ENCODE assay signal across 8 mouse cellular contexts in genomic region chr16:57362679-57363401, GRCm38 (mm10). TPM values are rescaled to one million over a fixed set of nuclear protein-coding genes. Genes with fewer than 3 reads are reported as not detected.
A peak's percentile ranks its signal among the peaks of the same experiment; 100 is the strongest.
DNase-seq lines count a peak whose midpoint lies in the region; ATAC-seq and TF ChIP-seq lines count a peak whose summit lies in the region.

No protein-coding gene starts in this region.

- peaks cover 5% of the 10 kb centered on the region; the same call in 1 of the 2 replicates for H3K4me1 ChIP-seq in hindbrain, embryonic 13.5 days (replicated peaks)
- H3K4me1 ChIP-seq in lung, postnatal 0 days (ENCODE audit: insufficient read depth, low read depth, low read length) = no peaks in the 10 kb centered on the region; the same call in 1 of the 2 replicates

- no peaks in the 10 kb centered on the region for H3K9me3 ChIP-seq in hindbrain, embryonic 13.5 days
- H3K9me3 ChIP-seq in lung, postnatal 0 days (ENCODE audit: low read length) = no peaks in the 10 kb centered on the region

- no peak for TF ChIP-seq EP300 in lung, postnatal 0 days (IDR thresholded peaks at IDR 0.05)

- DNase-seq in adrenal gland, adult 18-20 months (ENCODE audit: low spot score in 2 of 2) = peak; percentile 56 to 59
- peak; percentile 53 to 70 for DNase-seq in cerebellum, postnatal 25 days
- DNase-seq in gastrocnemius, adult 8-10 months (ENCODE audit: low spot score in 2 of 2) = peak; percentile 35 to 62
- peak; percentile 26 to 38 for DNase-seq in layer of hippocampus, postnatal 25 days (ENCODE audit: extremely low spot score in 1 of 2, low spot score in 1 of 2)
- DNase-seq in lung, postnatal 0 days (ENCODE audit: low spot score) = peak; percentile 68
- DNase-seq in retina, postnatal 1 day = peak; percentile 57
- no peak for DNase-seq in thymus, postnatal 0 days (ENCODE audit: low spot score)

- H3K27ac ChIP-seq in hindbrain, embryonic 13.5 days = no peak overlapping the region
- H3K27ac ChIP-seq in lung, postnatal 0 days (ENCODE audit: low read length) = no peak overlapping the region

- peak; percentile 75 for TF ChIP-seq CTCF in lung, postnatal 0 days (IDR thresholded peaks at IDR 0.05)

- peak; percentile 88 for ATAC-seq in hindbrain, embryonic 13.5 days (ENCODE audit: low FRiP score)
- peak; percentile 89 for ATAC-seq in lung, postnatal 0 days

- peak overlapping the region; percentile 35; the same call in 1 of the 2 replicates for H3K9ac ChIP-seq in hindbrain, embryonic 13.5 days
- no peak overlapping the region for H3K9ac ChIP-seq in lung, postnatal 0 days (replicated peaks; ENCODE audit: low read depth)

- 40% methylated on average over 18 of the region's 18 CpGs for WGBS in hindbrain, embryonic 13.5 days
- WGBS in lung, postnatal 0 days = 29% methylated on average over 18 of the region's 18 CpGs

- no peak overlapping the region for H3K4me3 ChIP-seq in hindbrain, embryonic 13.5 days
- H3K4me3 ChIP-seq in lung, postnatal 0 days (ENCODE audit: low read depth, low read length) = no peak overlapping the region

- no peaks in the 10 kb centered on the region for H3K27me3 ChIP-seq in hindbrain, embryonic 13.5 days
- no peaks in the 10 kb centered on the region for H3K27me3 ChIP-seq in lung, postnatal 0 days (replicated peaks; ENCODE audit: insufficient read depth, low read length)

- peak overlapping the region; percentile 33 for H3K4me2 ChIP-seq in hindbrain, embryonic 13.5 days
- peak overlapping the region; percentile 32; the same call in 1 of the 2 replicates for H3K4me2 ChIP-seq in lung, postnatal 0 days (replicated peaks; ENCODE audit: low read depth, low read length)

- H3K36me3 ChIP-seq in hindbrain, embryonic 13.5 days = no peaks in the 10 kb centered on the region
- no peaks in the 10 kb centered on the region for H3K36me3 ChIP-seq in lung, postnatal 0 days (ENCODE audit: insufficient read depth, low read length)

RNA-seq across cellular contexts. Expression of gene Filip1l, which starts 9.9 kb away (rescaled TPM):
- 10 to 100 TPM; 21.3 to 32.1 TPM for total RNA-seq in adrenal gland, adult 18-20 months (2021)
- 10 to 100 TPM; 44.3 to 47.8 (median 46.5) TPM for total RNA-seq in gastrocnemius, adult 8-10 months (2022)
- 3.3 and 3.6 TPM in 2 replicates for polyA plus RNA-seq in hindbrain, embryonic 13.5 days (2015; fragmentation: Nextera tagmentation; extraction: Ambion mirVana)
- total RNA-seq in layer of hippocampus, postnatal 25 days (2021) = 1 to 10 TPM; 3.1 to 3.9 TPM
- polyA plus RNA-seq in lung, postnatal 0 days (2015; fragmentation: Nextera tagmentation; extraction: Ambion mirVana) = 37.7 and 41.6 TPM in 2 replicates
- polyA plus RNA-seq in thymus, postnatal 0 days (2015; fragmentation: Nextera tagmentation; extraction: Ambion mirVana) = 10.5 TPM in 2 replicates

Comparison
In these comparisons a context has a peak if more than half of its experiments do, and no peak if none do; other contexts are left out.
1. RNA of gene Filip1l, which starts 9.9 kb away (total RNA-seq): 44.3 to 47.8 TPM in gastrocnemius, adult 8-10 months and 21.3 to 32.1 TPM in adrenal gland, adult 18-20 months; 3.1 to 3.9 TPM in layer of hippocampus, postnatal 25 days; every median in the first group is over 4 times any median in the second.